Mouse (Mus musculus): ENCODE data around the gene Cbr4. TPM values are rescaled to one million over a fixed set of nuclear protein-coding genes. Genes with fewer than 3 reads are reported as not detected.
A peak's percentile ranks its signal among the peaks of the same experiment; 100 is the strongest.

The Cbr4 gene
- total RNA-seq, 2 experiments from 2014 or later, result 11.5 to 23.9 TPM

- ATAC-seq (ENCODE audit: poor library complexity, severe bottlenecking), result peak; percentile 100
Measured at GRCm38 (mm10) chr8:61539828-61540500, 52.4 kb downstream of the Cbr4 start.

GRCm38 (mm10) chr8:61549585-61549984 is 62.1 kb downstream of the Cbr4 start:
- ATAC-seq (ENCODE audit: poor library complexity, severe bottlenecking), result no peak

GRCm38 (mm10) chr8:61550006-61550748 is 62.6 kb downstream of the Cbr4 start:
- no peak for ATAC-seq (ENCODE audit: poor library complexity, severe bottlenecking)

- no peak for ATAC-seq (ENCODE audit: poor library complexity, severe bottlenecking)
Measured at GRCm38 (mm10) chr8:61552221-61552620, 64.7 kb downstream of the Cbr4 start.

GRCm38 (mm10) chr8:61552755-61553402 is 65.3 kb downstream of the Cbr4 start:
- no peak for ATAC-seq (ENCODE audit: poor library complexity, severe bottlenecking)

GRCm38 (mm10) chr8:61555343-61555742 is 67.8 kb downstream of the Cbr4 start:
- ATAC-seq (ENCODE audit: poor library complexity, severe bottlenecking), result no peak

GRCm38 (mm10) chr8:61556219-61556618 is 68.7 kb downstream of the Cbr4 start:
- no peak for ATAC-seq (ENCODE audit: poor library complexity, severe bottlenecking)
